Mouse (Mus musculus): ENCODE data around the gene Tmem45a2.
A peak's percentile ranks its signal among the peaks of the same experiment; 100 is the strongest.
"Not testable (repeated sequence)": the region's sequence is repeated elsewhere in the genome, so short reads cannot be mapped to it uniquely, and the experiment has no call there.

Gene Tmem45a2

DNA sequence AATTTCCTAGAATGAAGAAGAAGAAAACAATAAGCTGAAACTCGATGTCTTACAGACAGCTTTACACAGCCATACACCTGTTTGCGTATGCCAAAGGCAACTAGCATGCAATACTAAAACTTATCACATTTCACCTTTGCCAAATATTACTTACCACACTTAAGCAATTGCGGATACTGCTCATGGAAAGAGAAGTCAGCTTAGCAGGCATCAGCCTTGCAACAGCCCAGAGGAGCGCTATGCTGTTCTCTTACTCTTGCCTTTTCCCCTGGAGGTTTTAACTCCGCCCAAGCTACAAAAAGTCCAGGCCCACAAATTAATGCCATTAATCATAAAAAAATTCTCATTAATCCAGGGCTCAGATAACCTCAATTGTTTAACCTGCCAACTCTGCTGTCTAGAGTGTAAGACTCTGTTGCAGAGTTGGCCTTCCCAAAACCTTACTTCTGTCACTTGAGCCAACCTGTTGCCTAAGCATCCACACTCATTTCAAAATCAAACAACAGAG lies at the start of gene Tmem45a2:
TSS of gene Tmem45a2 (minus strand) at position 241 of the 508 bp plus-strand sequence.
- DNase-seq, result no peak

DNA sequence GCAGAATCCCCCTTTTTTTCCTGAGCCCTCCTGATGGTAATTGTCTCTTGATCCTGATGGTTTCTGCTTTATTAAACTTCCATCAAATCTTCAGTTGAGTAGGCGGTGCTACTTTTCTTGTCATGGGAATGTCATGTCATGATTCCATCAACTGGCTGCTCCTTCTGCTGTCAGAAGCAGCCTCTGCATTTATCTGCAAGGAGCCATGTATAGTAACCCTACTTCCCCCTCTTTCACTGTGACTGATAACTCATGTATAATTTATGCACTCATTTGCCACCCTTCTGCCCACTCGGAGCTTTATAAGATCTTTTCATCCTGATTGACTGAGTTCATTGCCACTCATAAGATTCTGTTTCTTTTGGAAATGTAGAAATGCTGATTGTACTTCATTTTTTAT lies 46.4 kb upstream of the Tmem45a2 start:
- DNase-seq, result no peak

DNA sequence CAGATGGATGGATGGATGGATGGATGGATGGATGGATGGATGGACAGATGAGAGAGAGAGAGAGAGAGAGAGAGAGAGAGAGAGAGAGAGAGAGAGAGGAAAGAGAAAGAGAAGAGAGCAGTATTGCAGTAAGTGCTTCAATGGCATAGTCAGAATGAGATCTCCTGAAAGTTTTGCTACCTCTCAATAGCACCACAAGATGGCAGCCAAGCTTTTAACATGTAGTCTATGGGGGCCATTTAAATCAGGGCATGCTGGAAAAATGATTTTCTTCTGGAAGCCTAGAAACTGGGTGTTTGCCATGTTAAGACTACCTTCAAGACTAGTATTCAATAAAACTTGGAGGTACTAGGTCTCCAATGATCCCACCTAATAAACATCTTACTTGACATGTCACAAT lies 44.9 kb upstream of the Tmem45a2 start:
- no peak for DNase-seq

DNA sequence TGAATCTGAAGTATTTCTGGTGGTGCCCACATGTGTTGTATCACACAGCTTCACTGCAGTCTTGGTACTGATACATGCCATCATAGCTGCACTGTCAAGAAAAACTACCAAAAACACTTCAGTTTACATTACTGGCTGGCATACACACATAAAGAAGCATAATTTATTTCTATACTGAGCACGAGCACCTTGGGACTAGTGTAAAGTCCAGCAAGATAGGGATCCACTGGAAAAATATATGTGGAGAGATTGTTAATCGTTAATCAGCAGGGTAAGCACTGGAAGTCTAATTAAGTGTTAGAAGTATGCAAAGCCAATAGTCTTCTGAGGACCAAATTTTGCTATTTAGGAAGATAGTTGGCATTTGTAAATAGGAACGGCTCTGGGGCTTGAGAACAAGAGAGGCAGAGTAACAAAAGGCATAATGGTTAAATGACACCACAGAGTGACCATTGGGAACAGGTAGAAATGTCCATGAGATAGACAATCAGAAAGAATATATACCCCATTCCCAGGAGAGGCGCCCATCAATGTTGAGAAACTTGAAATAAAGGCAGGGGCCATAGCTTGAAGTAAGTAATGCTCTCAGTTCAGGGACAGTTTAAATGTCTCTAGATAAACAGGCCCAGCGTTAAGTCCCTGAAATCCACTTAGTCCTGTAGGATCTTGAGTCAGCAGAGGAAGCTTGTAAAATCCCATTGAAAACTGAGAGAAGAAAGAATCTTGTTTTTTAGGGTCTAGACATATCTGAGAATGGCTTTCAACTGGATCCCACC lies 35.2 kb upstream of the Tmem45a2 start:
- DNase-seq, result no peak

DNA sequence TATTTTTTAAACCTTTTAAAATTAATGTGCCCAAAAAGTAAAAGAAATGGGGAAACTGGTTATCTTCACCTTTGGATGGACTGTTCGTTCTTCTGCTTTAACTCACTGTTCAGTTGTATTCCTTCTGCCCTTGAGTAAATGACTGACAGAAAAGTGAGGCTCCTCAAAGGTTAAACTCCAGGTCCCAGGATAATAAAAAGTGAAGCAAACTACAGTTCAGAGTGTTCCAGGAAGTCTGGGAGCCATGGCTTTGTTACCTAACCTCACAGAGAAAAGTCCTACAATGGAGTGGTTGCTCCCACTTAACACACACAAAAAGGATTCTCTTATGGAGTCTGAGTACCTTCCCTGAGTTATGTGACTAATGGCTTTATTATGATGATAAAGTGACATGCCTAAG lies 30.0 kb upstream of the Tmem45a2 start:
- no peak for DNase-seq

DNA sequence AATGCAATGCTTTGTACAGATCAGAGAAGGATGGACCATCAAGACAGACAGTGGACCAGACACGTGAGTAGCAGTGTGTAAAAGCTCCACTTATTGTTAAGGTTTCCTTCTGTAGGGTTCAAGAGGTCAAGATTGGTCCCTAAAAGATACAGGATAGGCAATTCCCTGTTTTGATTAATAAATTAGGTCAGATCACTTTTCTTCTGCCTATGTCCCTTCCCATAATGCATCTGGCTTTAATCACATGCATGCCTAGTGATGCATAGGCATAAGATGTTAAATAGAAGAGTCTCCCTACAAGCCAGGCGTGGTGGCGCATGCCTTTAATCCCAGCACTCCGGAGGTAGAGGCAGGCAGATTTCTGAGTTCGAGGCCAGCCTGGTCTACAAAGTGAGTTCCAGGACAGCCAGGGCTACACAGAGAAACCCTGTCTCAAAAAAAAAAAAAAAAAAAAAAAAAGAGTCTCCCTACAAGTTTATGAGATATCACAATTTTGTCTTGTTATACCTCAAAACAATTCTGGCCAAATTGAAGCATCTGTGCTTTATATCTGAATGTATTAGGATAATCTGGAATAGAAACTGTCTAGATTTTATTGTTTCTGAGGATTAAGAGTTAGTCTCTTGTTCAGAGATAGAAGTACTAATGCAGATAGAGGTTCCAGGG lies 28.5 kb upstream of the Tmem45a2 start:
- DNase-seq, result no peak

DNA sequence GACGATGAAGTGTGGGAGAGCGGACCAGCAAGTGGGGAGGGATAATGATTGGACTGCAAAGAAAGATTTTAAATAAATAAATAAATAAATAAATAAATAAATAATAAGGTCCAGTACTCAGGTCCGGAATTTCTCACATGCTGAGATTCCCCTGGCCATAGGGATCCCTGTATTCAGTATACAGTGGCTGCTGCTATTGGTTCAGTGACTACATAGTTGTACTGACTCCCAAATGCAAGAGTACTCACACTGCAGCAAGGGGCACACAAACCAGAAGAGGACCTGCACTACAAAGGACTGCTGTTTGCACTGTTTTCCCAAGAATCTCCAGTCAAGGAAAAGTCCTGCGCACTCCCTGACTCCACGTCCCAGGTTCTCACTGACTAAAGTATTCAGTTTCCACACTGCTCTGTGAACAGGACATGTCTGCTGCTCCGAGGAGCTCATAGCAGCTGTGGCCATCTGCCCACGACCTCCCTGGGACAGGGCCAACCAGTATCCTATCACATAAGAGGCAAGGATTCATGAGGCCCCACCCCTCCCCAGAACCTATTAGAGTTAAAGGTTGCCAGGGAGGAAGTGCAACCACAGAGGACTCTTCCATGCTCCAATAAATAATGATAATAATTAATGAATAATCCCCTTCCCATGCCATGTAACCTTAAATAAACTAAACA lies 27.4 kb upstream of the Tmem45a2 start:
- no peak for DNase-seq

DNA sequence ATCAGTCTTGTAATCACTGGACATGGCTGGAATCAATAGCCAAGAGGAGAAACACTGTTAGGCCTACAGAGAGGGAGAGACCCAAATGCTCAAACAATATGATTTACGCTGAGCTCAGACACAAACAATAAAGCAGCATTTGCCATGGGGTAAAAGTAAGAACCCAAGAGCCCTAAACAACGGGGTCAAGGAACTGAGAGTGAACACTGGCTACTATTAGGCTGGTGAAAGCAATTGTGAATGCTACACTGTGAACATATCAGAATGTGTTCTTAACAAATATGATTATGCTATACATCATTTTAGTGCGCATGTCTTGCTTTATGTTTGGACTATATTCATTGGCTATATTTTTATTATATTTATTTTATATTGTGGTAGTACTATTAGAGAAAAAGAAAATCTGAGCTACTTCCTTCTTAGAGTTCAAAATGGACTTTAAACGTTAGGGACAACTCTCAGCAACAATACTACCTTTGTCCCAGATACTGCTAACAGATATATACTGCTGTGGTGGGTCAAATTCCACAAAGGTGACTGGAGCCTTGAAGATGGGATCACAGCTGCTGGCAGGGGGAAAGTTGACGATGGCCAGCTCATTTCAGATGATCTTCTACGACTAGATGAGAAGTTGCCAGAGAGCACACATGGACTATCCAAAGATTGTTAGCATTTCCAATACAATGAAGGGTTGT lies 21.9 kb upstream of the Tmem45a2 start:
- no peak for DNase-seq

DNA sequence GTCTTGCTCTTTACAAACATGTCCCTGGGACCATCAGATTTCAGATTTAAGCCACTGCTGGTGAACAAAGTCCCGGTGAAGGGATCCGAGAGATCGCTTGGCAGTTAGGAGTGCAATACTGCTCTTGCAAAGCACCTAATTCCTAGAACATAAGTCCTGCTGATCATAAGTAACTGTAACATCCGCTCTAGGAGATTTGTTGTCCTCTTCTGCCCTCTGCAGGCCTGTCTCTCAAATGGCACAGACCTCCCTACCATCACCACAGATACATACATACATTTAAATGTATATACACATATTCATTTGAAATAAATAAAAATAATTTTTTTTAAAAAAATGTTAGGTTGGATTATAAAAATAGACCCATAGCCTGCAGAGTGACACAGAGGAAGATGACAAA lies 21.3 kb upstream of the Tmem45a2 start:
- DNase-seq, result peak; percentile 27 to 33

DNA sequence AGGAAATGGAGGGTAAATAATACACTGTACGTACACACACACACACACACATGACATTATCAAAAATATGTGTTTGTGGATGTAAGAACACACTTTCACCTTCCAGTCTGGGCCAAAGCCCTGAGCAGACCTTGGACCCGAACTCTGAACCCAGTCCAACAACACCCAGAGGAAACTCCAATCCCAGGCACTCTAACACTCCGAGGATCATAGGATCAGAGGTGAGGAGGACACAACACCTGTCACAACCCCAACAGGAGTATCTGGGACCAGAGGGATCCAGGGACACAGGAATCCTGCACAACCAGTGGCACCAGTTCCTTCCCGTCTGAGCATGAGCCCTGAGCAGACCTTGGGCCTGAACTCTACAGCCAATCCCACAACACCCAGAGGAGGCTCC lies 8.4 kb upstream of the Tmem45a2 start:
- DNase-seq, result no peak

DNA sequence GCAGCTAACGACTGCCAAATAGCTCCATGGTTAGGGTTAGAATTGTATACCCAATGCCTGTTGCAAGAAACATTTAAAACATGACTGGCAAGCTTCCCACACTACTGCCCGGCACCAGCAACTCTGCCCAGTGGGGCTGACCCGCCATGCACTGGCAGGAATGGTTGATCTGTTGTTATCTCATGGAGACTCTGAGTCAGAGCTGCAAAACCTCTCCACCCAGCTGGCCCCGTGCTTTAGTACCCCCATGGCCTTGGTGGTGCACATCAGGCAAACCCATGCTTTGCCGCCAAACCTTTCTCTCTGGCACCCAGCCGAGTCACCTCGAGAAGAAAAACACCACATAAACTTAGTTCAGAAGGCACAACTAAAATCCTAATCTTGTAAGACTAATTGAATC lies 4.8 kb upstream of the Tmem45a2 start:
- no peak for DNase-seq

DNA sequence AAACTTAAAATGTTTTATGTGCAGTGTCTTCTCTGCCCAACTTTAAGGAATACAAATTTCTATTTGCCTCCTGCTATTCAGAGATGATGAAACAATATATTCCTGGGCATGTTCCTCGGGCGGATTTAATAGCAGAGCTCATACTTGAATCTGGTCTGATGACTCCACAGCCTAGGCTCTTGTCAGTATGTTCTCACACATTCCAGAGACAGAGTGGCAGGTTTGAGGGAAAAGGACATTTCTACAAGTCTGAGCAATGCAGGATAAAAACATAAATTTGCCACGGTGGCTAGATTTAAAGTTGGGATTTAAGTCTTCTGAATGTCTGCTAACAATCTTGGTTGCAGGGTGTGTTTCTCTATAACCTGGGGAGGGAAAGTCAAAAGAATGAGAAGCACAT lies 9.1 kb downstream of the Tmem45a2 start:
- DNase-seq, result no peak

DNA sequence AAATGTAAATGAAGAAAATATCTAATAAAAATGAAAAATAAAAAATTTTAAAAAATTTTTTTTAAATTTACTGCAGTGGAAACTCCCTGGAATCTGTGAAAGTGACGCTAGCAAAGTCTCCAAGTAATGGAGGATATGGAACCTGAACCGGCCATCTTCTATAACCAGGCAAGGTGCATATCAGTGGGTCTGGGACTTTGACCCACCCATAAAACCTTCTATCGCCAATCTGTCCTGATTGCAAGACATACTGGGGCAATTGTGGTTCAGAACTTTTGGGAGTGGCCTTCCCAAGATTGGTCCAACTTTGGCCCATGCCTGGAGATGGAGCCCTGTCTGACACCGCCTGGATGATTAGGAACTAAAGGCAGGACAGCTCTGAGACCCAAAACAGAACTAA lies 14.2 kb downstream of the Tmem45a2 start:
- no peak for DNase-seq

DNA sequence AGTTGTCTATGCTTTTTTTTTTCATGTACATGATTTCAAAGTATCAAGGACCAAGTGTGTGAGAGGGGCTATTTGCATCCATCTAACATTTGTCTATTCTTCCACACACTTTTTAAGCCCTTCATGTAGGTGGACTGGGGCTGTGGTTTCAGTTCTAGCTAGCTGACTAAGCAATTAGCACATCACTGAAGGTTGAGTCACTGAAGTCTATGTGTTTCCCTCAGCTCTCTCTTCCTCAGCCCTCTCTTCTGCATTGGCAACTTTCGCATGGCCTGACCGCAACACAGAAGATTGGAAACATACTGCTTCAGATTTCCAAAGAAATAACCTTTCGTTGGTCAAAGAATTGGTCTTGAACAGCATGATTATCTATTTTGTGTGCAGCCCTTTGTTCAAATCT lies 21.2 kb downstream of the Tmem45a2 start:
- no peak for DNase-seq

DNA sequence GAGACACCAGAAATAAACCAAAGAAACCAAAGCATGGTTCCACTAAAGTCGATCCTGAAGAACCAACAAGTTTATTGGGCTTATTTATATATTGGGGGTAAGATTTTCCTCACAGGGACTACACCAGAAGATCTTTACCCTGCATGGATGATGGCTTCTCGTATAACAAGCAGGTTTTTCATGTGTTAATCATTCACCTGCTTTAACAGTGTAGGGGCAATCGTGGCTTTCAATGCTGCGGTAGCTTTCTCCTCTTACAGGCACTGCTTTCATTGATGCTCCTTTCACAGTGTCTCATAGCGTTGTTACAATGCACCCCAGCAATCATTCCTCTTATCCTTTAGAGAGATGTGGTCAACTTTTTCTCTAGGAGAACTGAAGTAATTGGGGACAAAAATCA lies 32.6 kb downstream of the Tmem45a2 start:
- DNase-seq, result no peak

DNA sequence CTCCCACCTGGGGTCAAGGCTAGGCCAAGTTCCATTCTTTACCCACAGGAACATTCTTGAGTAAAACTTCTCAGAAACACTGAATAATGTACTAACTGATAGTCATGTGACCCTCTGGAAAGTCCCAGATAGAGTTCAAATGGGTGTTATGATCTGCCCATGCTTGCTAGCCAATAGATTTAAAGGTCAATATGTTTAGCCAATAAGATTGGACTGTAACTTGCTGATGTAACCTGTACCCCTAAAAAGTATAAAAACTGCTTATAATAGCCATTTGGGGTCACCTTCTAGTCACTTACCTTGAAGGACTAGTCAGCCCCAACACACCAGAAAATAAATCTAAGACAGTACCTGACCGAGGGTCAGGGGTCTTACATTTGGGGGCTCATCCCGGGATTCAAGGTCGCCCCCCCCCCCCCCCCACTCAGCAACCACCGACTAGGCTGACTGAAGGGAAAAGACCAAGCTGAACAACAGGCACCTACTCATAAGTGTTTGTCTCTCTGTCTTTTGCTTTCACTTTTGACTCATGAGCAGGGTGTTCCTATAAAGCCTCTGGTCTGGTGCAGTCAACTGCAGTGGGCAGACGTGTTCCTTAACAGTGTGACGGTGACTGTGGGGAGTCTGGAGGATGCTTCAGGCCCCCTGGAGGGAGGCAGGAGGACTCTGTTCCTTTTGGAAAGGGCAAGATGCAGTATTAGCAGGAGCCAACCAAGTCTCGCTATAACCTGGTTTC lies 40.9 kb downstream of the Tmem45a2 start:
- DNase-seq, result no peak

DNA sequence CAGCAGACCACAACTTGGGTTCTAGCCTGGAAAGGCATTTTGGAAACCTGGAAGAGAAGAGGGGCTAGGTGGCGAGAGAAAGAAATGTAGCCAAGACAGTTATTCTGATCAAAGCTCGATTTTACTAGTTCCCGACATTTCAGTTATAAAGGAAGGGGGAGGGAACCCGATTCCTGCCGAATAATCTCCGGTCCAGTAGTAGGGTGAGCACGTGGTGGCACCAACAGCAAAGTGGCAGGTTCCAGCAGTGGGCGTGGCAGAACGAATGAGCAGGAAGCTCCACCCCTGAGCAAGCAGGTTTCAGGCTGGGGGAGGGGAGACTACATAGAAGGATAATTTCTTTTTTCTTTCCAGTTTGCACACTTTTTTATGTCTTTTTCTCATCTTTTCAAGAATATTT lies 72.9 kb downstream of the Tmem45a2 start:
- not testable (repeated sequence) for DNase-seq
